Mouse (Mus musculus) embryonic facial prominence, embryonic 14.5 days (tissue): Measurements from ENCODE around the gene Ppp1r32. TPM values are rescaled to one million over a fixed set of nuclear protein-coding genes. Genes with fewer than 3 reads are reported as not detected.

Source experiments
- ATAC-seq: fragments of 200-750 bp; cut with Nextera tagmentation; 2 replicates; pipeline ENCODE4 v1.8.0; 2017; ENCODE audit warnings: low read depth, moderate number of reproducible peaks, moderate TSS enrichment
- DNase-seq: peaks from one replicate; pipeline ENCODE4 v3.0.0-alpha.2; 2015; ENCODE audit warnings: low spot score
- H3K27ac ChIP-seq: fragments of 300-500 bp; sonication (generic); replicated peaks from 2 replicates; pipeline ENCODE4 v1.5.1; 2014; ENCODE audit warnings: low read depth, mild to moderate bottlenecking, low read length, moderate library complexity
- H3K27me3 ChIP-seq: fragments of 300-500 bp; sonication (generic); replicated peaks from 2 replicates; pipeline ENCODE4 v1.6.1; 2014; ENCODE audit warnings: low read length; ENCODE audit not compliant: control insufficient read depth, insufficient read depth
- H3K36me3 ChIP-seq: fragments of 300-500 bp; sonication (generic); 2 replicates; pipeline ENCODE4 v1.6.1; 2014; ENCODE audit warnings: low read length, mixed read lengths; ENCODE audit not compliant: control insufficient read depth, insufficient read depth
- H3K4me1 ChIP-seq: fragments of 300-500 bp; sonication (generic); 2 replicates; pipeline ENCODE4 v1.6.1; 2014; ENCODE audit warnings: antibody characterized with exemption, low read length; ENCODE audit not compliant: control insufficient read depth, insufficient read depth
- H3K4me2 ChIP-seq: fragments of 300-500 bp; sonication (generic); 2 replicates; pipeline ENCODE4 v1.6.1; 2014; ENCODE audit warnings: low read depth, mild to moderate bottlenecking, low read length, moderate library complexity, mixed read lengths
- H3K4me3 ChIP-seq: fragments of 300-500 bp; sonication (generic); 2 replicates; pipeline ENCODE4 v1.5.1; 2014; ENCODE audit warnings: low read depth, mild to moderate bottlenecking, low read length
- H3K9ac ChIP-seq: fragments of 300-500 bp; sonication (generic); 2 replicates; pipeline ENCODE4 v1.6.1; 2014; ENCODE audit warnings: low read depth, mild to moderate bottlenecking, low read length, moderate library complexity, mixed read lengths
- H3K9me3 ChIP-seq: fragments of 300-500 bp; sonication (generic); 2 replicates; pipeline ENCODE4 v1.6.1; 2016; ENCODE audit warnings: low read length; ENCODE audit not compliant: control insufficient read depth
- WGBS: fragments of 180-500 bp; shearing (Covaris S2); extraction: QIAGEN DNeasy Blood & Tissue Kit; methylation state at CpG from one replicate; pipeline ENCODE4 v1.1.7; 2014; 5-methylcytosine and 5-hydroxymethylcytosine counted together
- polyA plus RNA-seq: library from polyadenylated mRNA; unstranded; fragments of >200 nt; fragmentation: Nextera tagmentation; extraction: Ambion mirVana; gene quantifications from 2 replicates; pipeline ENCODE4 v1.2.1, GENCODE M21; 2014

Ppp1r32 gene
- polyA plus RNA-seq, 1 experiment from 2014 or later, result 2.5 TPM

DNA sequence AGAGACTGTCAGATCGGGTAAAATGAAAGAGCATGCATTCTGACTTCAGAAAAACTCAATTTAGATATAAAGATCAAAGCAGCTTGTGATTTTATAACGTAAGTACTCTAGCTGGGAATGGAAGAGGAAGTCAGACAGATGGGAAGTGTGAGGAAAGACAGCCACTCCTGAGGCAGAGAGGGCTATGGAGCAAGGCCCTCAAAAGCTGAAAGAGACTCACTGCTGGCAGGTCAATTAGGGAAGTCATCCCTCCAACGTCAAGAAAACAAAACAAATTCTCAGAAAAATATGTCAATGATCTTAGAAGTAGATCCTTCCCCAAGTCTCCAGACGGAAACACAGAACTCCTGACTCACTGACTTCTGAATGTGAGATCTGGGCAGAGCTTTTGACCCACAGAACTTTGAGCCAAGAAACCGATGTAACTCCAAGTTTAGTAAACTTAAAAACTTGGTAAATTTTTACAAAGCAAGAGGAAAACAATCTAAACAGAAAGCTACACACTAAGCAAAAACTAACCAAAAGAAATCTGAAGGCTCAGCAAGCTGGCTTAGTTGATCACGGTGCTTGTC, 28.1 kb upstream of the Ppp1r32 start:
- no peaks in the 10 kb centered on the region for H3K9me3 ChIP-seq
- ATAC-seq (no peak), DNase-seq (no peak)
- H3K4me1 ChIP-seq, result no peaks in the 10 kb centered on the region
- no peak overlapping the region for H3K27ac ChIP-seq
- H3K36me3 ChIP-seq, result peaks cover 49% of the 10 kb centered on the region
- WGBS, result 80% methylated on average over 6 of the region's 6 CpGs
- no peak overlapping the region for H3K4me3 ChIP-seq
- H3K4me2 ChIP-seq, result no peak overlapping the region
- H3K27me3 ChIP-seq, result no peaks in the 10 kb centered on the region
- no peak overlapping the region for H3K9ac ChIP-seq

DNA sequence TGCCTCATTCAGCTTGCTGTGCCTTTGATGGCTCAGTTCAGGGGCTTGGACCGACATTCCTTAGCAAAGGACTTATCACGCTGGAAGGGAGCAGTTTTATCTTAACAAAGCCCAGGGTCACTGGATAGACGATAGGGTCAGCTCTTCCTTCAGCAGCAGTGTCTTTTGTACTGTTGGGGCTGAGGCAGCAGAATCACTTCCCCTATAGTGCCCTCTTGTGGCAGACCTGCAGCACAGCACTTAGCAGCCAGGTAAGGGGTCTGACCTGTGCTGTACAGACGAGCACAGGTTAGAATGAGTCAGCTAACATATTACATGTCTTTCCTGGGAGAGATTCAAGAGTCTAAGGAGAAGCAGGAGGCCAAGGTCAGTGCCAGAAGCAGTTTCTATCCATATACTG, 19.8 kb upstream of the Ppp1r32 start:
- H3K9ac ChIP-seq, result no peak overlapping the region
- no peak overlapping the region for H3K4me2 ChIP-seq
- 7% methylated on average over 4 of the region's 4 CpGs for WGBS
- peak; percentile 41 for DNase-seq
- peak; percentile 79 for ATAC-seq
- H3K36me3 ChIP-seq, result peaks cover 74% of the 10 kb centered on the region
- no peaks in the 10 kb centered on the region for H3K27me3 ChIP-seq
- 0 out of 2 replicates have a peak, but pooled peaks cover 3% of the 10 kb centered on the region for H3K4me1 ChIP-seq
- H3K27ac ChIP-seq, result no peak overlapping the region
- no peaks in the 10 kb centered on the region for H3K9me3 ChIP-seq
- H3K4me3 ChIP-seq, result no peak overlapping the region

GRCm38 (mm10) chr19:10500581-10500980, 17.9 kb upstream of the Ppp1r32 start:
- no peaks in the 10 kb centered on the region for H3K27me3 ChIP-seq
- H3K9me3 ChIP-seq, result no peaks in the 10 kb centered on the region
- no peak overlapping the region for H3K4me3 ChIP-seq
- peaks cover 59% of the 10 kb centered on the region for H3K36me3 ChIP-seq
- 94% methylated on average over 8 of the region's 8 CpGs for WGBS
- no peak overlapping the region for H3K9ac ChIP-seq
- H3K4me2 ChIP-seq, result no peak overlapping the region
- ATAC-seq, result no peak
- no peak for DNase-seq
- 0 out of 2 replicates have a peak, but pooled peaks cover 3% of the 10 kb centered on the region for H3K4me1 ChIP-seq
- no peak overlapping the region for H3K27ac ChIP-seq

GRCm38 (mm10) chr19:10497512-10498160, 14.9 kb upstream of the Ppp1r32 start:
- Histone ChIP-seq H3K27me3 (no peaks in the 10 kb centered on the region), H3K9me3 (no peaks in the 10 kb centered on the region), H3K4me3 (no peak overlapping the region), H3K36me3 (peaks cover 38% of the 10 kb centered on the region), H3K4me1 (0 out of 2 replicates have a peak, but pooled peaks cover 3% of the 10 kb centered on the region), H3K27ac (no peak overlapping the region), H3K4me2 (no peak overlapping the region), H3K9ac (no peak overlapping the region)
- ATAC-seq (no peak), DNase-seq (no peak)
- 59% methylated on average over 8 of the region's 8 CpGs for WGBS

DNA sequence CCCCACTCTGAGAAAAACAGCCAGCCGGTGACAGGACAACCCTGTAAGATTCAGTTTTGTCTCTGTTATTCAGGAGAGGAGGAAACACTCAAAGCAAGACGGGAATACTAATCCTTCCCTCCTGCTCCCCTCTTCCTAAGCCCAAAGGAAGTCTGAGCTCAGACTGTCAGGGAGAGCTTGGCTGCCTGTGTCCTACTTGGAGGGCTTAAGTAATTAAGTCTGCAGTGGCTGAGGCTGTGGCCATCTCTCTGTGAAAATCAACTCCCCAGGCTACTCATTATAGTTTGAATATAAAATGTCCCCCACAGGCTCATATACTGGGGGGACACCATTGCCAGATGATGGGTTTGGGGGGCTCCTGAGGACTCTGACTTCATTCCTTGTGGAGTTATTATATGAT, 14.2 kb upstream of the Ppp1r32 start:
- Histone ChIP-seq H3K27ac (no peak overlapping the region), H3K4me1 (0 out of 2 replicates have a peak, but pooled peaks cover 3% of the 10 kb centered on the region), H3K27me3 (no peaks in the 10 kb centered on the region; the same call in 1 of the 2 replicates), H3K36me3 (peaks cover 32% of the 10 kb centered on the region), H3K4me3 (no peak overlapping the region), H3K9me3 (no peaks in the 10 kb centered on the region), H3K9ac (no peak overlapping the region), H3K4me2 (no peak overlapping the region)
- ATAC-seq (no peak), DNase-seq (no peak)
- 52% methylated on average over 2 of the region's 2 CpGs for WGBS

DNA sequence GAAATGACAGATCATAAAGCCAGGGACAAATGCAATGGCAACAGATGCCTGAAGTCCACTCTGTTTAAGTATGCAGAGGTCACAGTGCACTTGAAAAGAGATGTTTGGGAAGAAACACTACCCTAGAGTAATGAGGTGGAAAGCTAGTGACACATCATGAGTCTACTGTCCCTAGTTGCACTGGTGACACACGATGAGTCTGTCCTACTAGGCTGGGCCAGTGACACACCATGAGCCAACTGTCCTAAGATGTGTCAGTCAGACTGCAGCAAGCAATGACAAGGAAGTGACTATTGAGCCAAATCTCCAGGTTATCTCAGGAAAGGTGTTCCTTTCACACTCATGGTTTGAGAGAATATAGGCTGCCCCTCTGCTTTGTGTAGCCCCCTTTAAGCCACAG, 12.9 kb upstream of the Ppp1r32 start:
- no peak for ATAC-seq
- H3K9ac ChIP-seq, result no peak overlapping the region
- WGBS, result 75% methylated on average over 1 of the region's 1 CpGs

GRCm38 (mm10) chr19:10486264-10486738, 3.6 kb upstream of the Ppp1r32 start:
- Histone ChIP-seq H3K9me3 (no peaks in the 10 kb centered on the region), H3K9ac (no peak overlapping the region), H3K4me2 (no peak overlapping the region), H3K27ac (no peak overlapping the region), H3K27me3 (no peaks in the 10 kb centered on the region), H3K4me3 (no peak overlapping the region), H3K36me3 (no peaks in the 10 kb centered on the region), H3K4me1 (peaks cover 4% of the 10 kb centered on the region; the same call in 1 of the 2 replicates)
- WGBS, result 19% methylated on average over 9 of the region's 9 CpGs
- ATAC-seq (peak; percentile 77), DNase-seq (peak; percentile 85)

More for the DNA sequence above, 12.9 kb upstream of the Ppp1r32 start:
- no peaks in the 10 kb centered on the region; the same call in 1 of the 2 replicates for H3K27me3 ChIP-seq
- no peak for DNase-seq
- H3K36me3 ChIP-seq, result peaks cover 19% of the 10 kb centered on the region
- no peak overlapping the region for H3K4me2 ChIP-seq
- H3K9me3 ChIP-seq, result no peaks in the 10 kb centered on the region
- H3K4me1 ChIP-seq, result 0 out of 2 replicates have a peak, but pooled peaks cover 3% of the 10 kb centered on the region
- H3K27ac ChIP-seq, result no peak overlapping the region
- no peak overlapping the region for H3K4me3 ChIP-seq

GRCm38 (mm10) chr19:10479541-10479940, 3.2 kb downstream of the Ppp1r32 start:
- H3K27ac ChIP-seq, result no peak overlapping the region
- ATAC-seq, result no peak
- H3K4me2 ChIP-seq, result no peak overlapping the region
- H3K4me1 ChIP-seq, result no peaks in the 10 kb centered on the region
- no peak for DNase-seq
- no peaks in the 10 kb centered on the region for H3K9me3 ChIP-seq
- H3K9ac ChIP-seq, result no peak overlapping the region
- no peak overlapping the region for H3K4me3 ChIP-seq
- no peaks in the 10 kb centered on the region for H3K36me3 ChIP-seq
- H3K27me3 ChIP-seq, result no peaks in the 10 kb centered on the region
- WGBS, result 62% methylated on average over 4 of the region's 4 CpGs
